Mouse (Mus musculus) cerebellum, adult 18-20 months (tissue): Measurements from ENCODE around the gene Ces1a.

Source experiments
- DNase-seq, 2 experiments: peaks; one replicate each; pipeline ENCODE4 v3.0.0; 2021

Gene Ces1a

DNA sequence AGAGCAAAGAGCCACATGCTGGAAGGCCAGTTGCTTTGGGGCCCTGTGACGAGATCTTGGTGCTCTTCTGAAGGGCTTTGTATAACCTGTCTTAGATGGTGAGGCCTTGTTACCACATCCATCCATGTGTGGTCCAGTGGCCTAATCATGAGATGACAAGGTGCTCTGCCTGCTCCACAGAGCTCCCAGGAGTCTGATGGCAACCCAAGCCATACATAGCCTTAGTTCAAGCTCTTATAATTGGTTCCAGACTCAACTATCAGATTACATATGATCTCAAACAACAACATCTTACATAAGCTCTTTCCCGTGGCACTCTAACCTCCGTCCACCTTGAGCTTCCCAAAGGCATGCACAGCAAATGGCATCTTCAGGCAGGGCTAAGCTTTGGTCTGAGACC lies at the start of gene Ces1a:
TSS of gene Ces1a (minus strand) at position 101 of the 400 bp plus-strand sequence.
- no peak for DNase-seq

DNA sequence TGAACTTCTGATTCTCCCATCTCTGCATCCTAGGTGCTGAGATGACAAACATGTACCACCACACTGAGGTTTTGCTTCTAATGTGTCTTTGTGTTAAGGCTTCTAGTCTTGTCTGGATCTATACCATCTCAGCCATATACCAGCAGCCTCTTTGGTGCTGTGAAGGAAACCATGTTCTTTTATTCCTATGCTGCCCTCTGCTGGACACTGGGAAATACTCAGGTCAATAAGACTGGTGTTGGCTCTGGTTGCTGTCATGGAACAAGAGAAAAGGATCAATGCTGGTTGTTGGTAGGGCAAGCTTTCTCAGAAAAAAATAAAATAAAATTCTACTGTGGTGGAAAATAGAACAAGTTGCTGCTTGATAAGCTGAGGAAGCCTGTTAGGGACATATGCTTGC lies 47.4 kb upstream of the Ces1a start:
- DNase-seq: peak; percentile 27 to 29

DNA sequence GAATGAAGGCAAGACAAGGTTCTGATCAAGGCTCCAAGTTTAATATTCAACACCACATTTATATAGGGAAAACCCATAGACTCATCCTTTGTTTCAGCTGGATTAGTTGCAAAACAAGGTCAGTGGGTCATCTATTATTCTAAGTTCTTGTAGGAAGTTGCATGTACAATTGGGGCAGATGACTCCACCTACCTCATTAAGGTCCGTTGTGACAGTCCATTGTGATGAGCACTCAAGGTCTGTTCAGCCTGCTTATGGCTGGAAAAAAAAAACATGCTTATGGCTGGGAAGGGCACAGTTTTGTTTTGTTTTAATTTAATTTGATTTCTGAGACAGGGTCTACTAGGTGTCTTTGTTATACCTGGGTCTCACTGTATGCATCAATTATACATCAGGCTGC lies 43.3 kb upstream of the Ces1a start:
- no peak for DNase-seq

DNA sequence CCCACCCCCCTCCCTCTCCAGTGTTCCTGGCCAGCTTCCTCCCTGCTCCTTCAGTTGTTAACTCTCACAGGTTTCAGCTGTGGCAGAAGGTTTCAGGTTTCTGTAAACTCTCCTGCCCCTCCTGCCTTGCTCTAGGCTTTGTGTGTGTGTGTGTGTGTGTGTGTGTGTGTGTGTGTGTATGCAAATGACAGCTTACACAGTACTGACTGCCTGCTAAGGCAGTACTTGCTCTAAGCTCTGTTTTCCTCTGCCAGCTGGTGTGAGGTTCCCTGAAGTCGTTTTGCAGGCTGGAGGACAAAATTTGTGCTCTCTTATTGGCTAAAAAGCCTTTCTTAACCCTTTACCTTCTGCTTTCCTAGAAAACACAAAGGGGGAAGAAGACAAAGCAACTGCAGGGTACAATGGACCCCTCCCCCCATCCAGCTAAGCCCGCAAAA lies 40.7 kb upstream of the Ces1a start:
- no peak for DNase-seq

DNA sequence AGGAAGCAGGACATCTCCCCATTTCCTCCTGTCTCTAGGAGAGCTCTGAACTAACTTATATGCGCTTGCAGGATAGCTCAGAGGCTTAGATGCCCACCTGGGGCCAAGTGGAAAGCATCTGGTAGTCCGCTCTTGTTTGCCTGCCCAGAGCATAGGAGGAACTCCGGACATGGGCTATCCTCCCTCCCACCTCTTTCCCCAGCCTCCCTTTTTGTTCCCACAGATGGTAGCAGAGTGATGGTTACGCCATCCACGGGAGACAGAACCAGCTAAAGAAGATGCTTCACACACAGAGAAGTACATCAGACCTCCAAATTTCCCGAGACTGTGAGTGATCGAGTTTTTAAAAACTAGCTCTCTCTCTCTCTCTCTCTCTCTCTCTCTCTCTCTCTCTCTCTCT lies 40.2 kb upstream of the Ces1a start:
- no peak for DNase-seq

DNA sequence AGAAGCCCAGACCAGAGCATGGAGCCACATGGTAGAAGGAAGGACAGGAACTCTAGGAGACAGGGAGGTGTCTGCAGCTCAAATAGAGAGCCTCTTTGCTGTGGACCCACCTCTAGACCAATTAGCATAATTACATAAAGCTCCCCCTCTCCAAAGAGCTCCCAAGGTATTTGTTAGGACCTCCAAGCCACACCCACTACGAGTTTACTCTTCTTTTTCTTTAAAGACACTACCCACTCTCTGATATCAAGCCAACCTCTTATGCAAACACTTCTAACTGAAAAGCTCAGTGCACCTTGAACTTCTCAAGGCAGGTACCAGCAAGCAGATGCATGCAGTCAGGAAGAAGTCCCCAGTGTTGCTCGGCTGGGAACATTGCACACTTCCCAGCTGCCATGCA lies 31.9 kb upstream of the Ces1a start, which contains the start of gene Ces1b:
TSS of gene Ces1b (minus strand) at position 131 of the 400 bp plus-strand sequence.
- no peak for DNase-seq

DNA sequence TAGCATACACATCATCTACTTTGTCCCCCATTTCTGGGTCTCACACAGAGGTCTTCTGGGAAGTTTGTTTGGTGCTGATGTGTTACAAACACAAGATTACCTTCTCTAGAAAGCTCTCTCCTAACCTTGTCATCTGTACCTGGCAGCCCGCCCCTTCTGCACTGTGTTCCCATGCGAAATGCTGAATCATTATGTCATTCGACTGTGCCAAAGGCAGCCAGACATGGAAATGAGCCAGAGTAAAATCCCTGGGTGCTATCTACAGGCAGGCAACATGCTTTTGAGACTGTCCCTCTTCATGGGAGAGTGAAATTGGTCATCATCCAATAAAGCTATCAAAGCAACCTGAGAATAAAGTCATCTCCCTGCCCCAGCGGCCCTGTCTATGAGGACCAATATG lies 27.3 kb upstream of the Ces1a start:
- no peak for DNase-seq

DNA sequence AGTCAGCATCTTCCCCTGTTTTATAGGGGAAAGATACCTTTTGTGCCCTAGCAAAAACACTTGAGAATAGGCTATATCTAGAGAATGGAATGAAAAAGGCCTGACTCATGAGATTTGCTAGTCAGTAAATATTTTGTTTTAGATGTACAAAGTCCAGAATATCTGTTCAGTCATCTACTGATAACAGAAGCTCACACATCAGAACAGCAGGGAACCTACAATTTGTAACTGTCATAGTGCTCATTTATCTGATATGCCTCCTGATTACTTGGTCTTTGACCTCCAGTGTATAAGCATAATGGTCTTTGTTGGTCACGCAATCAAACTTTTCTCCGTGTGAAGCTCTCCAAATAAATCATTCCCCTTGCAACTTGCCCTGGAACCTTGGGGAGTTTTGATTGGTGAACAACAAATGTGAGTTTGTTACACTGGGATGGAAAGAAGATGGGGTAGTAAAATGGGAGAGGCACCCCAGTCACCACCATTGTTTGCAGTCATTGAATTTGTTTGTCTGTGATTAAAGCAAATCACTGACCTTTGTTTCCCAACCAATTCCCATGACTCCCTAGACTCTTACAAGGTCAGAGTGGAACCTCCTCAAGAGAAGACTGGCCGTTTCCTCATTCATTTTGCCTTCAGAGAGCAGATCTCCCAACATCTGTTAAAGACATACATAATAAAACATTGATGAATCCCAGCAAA lies 15.6 kb upstream of the Ces1a start:
- no peak for DNase-seq

DNA sequence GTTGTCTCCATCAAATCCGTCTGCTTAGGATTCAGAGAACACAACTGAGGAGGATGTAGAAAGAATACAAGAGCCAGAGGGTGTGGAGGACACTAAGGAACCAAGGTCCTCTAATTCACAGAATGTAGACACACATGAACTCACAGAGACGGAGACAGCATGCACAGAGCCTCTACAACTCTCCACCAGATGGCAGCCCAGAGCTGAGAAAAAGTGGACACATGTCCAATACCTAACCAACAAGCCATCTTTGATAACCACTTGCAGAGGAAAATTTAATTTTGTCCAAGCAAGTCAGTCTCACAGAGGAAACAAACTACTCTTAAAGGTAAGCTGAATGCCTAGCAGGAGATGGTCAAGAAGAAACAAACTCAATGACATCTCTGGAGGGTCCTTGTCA lies 11.2 kb upstream of the Ces1a start:
- DNase-seq: peak; percentile 33 to 49

DNA sequence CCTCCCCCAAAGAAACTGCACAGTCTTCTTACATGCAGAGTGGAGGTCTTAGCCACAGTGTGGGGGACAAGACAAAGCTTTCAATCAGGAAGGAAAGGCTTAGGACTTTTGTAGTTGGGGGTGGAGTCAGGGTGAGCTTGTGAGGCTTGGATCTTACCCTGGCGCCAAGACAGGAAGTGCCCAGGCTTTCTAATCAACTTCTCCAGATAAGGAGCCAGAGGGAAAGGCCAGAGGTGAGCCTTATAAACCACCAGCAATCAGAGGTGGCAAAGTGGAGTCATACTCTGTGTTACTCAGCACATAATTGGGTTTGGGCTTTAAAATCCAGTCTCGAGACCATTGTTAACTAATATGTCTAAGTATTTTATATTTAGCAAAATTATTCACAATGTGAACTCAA lies 7.2 kb upstream of the Ces1a start:
- DNase-seq: no peak

DNA sequence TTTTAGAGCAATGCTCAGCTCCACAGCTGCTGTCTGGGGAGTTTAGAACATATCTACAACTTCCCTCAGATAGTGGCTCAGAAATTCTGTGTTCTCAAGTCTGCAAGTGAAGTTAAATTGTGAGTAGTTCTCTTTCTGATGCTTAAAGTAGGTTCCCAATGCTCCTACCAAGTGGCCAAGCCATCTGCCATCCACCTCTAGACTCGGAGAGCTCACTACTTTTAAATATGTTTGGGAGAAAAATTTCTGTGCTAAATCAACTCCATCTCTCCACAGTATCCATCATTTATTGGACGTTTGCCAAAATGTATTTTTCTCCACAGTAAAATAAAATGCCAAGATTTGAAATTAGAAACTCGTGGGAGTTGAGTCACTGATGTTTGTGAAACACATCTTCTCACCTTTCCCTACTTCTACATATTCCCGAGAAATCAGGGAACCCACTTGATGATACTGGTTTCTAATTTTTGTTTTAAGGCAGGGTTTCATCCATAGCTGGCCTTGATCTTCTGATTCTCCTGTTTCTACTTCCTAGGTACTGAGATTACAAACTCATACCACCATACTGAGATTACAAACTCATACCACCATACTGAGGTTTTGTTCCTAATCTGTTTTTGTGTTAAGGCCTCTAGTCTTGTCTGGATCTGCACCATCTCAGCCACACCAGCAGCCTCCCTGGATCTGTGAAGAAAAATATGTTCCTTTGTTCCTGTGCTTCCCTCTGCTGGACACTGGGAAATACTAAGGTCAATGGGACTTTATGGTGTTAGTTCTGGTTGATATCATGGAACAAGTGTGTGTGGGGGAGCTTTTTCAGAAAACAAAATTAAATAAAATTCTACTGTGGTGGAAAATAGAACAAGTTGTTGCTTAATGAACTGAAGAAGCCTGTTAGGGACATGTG lies 771 bp upstream of the Ces1a start:
- no peak for DNase-seq

DNA sequence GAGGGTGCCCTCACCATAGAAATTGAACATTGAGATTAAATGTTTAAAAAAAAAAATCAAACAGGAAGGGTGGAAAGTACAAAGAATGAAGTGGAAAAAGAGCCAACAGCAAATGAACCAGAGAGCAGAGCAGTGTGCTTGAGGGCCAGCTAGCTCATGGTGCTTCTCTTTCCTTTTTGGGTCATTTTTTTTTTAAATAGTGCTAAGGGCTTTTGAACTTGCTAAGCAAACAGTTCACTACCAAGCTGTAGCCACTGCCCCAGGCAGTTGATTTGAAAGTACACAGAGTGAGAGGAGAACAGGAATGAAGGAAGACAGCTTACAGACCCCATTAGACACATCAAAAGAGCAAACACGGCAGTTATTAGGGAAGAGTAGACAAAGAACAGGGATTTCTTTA lies 4.9 kb downstream of the Ces1a start:
- DNase-seq: no peak

DNA sequence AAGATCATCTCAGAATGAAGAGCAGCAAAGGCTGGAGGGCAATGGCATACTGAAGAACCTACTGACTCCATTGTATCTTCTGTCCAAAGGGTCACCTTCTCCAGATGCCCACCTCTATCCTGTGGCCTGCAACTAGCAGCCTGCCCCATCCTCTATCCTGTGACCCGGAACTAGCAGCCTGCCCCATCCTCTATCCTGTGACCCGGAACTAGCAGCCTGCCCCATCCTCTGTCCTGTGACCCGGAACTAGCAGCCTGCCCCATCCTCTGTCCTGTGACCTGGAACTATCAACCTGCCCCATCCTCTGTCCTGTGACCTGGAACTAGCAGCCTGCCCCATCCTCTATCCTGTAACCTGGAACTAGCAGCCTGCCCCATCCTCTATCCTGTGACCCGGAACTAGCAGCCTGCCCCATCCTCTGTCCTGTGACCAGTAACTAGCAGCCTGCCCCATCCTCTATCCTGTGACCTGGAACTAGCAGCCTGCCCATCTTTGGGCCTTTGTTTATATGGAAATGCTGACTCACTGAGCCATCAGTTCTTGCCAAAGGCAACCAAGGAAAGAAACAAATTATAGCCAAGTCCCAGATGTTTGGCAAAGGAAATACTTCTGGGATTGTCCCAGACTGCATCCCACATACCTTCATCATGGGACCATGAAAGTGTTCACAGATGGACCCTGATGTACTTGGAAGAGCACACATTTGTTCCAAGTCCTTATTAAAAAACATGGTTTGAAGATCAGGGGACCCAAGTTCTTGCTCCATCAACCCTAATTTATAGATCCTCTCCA lies 7.0 kb downstream of the Ces1a start:
- DNase-seq: no peak

DNA sequence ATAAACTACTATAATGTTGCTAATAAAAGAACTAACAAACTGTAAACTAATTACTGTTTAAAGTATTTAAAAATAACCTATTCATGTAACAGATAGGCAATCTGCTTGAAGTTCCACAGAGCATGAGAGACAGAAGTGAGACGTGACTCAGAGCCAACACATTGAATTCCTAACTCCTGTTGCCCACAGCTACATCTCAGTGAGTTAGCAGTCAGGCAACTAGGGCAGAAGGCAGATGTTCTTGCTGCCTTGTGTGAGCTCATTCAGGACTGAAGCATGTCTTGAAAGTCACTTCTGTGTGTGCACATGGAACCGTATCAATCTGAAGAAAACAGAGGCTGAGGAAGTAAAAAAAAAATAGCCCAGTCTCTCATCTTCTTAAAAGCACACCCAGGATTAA lies 7.7 kb downstream of the Ces1a start:
- no peak for DNase-seq

DNA sequence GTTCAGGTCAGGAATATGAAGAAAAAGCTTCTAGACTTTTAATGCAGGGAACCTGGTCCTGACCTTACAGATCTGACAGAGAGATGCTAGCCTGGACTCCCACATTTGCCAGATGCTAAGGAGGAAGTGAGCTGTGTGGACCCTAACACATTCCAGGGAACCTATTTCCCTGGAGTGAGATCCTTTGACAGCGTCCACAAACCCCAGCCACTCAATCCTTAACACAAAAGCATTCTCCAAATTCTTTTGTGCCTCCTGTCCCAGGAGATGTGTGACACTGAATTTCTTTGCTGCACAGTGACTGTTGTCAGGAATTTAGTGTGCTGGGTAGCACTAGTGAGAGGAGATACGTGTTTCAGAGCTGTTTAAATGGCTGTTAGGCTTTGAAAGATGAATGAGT lies 9.2 kb downstream of the Ces1a start:
- DNase-seq: no peak

DNA sequence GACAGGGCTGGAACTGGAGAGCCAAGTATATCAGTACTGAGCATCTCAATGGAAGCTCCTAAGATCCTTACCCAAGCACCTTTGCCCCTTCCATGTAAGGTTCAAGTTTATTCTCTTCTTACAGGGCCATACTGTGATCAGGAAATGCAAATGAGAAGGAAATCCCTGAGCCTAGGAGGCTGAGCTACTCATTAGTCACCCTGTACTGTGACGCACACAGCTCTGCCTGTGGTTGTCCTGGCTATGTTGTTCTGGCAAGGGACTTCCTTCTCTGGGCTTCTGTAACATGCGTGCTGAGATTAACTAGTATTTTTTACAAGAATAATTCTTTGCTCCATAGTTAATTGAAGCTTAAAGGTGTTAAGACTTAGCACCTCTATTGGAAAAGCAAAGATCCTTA lies 17.3 kb downstream of the Ces1a start:
- DNase-seq: no peak

DNA sequence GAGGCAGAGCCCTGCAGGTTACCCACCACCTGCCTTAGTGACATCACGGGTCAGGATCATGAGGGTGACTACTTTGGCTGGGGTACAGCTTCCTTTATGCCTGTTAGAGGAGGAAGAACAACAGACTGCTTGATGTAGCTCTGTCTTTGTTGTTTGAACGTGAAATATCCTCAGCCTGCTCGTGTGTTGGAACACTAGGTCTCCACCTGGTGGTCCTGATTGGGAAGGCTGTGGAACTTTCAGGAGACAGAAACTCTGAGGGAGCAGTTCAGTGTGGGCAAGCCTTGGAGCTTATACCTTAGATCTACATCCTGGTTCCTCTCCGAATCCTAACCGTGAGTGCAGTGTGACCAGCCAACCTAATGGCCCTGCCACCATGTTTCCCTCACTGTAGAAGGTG lies 26.3 kb downstream of the Ces1a start:
- no peak for DNase-seq

DNA sequence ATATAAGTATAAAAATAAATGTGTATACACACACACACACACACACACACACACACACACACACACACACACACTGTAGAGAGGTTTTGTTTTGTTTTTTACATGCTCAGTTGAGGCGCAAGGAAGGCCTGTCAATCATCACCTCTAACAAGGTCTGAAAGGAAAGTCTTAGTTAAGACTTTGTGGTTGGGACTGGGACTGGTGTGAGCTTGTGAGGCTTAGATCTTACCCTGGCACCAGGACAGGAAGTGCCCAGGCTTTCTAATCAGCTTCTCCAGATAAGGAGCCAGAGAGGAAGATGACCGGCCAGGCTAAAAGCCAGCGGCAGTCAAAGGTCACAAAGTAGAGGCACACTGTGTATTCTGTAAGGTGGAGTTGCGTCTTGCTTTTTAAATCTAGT lies 33.7 kb downstream of the Ces1a start:
- no peak for DNase-seq

DNA sequence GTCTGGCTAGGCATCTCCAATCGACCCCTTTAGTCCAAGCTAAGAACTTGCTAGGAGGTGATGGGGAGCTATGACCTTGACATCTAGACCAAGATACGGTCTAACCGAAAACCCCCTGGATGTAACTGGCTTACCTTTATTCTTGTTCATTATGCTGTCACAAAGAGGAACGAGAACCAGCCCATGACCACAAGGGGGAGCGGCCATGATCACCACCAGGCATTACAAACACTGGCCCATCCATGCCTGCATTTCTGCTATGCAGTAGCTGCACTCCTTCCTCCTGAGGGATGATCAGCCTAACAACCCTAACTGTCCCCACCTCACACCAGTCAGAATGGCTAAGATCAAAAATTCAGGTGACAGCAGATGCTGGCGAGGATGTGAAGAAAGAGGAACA lies 35.8 kb downstream of the Ces1a start:
- no peak for DNase-seq

DNA sequence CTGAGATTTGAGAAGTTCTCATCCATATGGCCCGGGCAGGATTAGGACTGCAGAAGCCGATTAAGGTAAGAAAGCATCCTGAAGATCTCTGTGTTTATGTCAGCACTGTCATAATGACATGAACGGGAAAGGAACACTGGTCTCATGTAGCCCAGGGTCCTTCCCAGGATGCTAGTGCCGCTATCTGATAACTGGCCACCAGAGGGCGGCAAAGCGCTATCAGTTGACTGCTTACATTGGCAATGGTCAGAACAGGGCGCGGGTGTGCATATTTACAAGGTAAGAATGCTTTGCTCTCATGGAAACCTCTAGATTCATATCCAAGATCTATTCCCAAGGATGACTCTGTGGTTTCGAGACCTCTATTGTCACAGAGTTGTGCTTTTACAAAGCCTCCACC lies 36.6 kb downstream of the Ces1a start:
- DNase-seq: peak; percentile 73 to 81

DNA sequence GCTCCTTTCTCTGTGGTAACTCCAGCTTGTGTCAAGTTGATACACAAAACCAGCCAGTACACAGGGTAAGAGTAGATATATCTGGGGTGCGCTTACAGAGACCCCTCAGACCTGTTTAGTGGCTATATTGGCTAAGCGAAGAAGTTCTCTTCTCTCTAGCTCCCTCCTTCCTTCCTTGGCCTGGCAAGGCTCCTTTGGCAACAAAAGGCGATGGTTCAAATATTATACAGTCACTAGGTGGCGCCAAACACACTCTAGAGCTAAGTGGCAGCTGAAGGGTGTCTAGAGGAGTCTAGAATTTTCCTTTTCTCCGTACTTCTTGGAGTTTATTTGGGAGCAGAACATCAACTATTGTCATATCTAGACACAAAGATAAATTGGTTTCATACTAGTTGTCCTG lies 37.7 kb downstream of the Ces1a start:
- DNase-seq: peak; percentile 15 to 16

DNA sequence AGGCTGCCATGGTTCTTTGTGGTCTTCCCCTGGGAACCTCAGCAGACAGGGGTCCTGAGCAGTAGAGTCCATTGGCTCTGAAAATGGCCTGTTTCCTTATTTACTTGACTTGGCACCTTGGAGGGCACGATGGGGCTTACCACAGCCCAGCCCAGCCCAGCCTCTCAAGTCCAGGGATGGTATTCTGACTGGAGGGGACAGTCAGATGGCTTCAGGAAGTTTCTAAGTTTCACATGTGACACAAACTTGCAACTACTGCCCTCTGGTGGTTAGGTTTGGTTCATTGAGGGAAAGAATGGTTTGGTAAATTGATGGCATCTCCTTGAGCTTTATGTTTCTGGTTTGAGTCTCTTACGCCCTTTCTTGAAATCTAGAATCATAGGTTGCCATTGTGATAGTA lies 49.4 kb downstream of the Ces1a start:
- DNase-seq: no peak

DNA sequence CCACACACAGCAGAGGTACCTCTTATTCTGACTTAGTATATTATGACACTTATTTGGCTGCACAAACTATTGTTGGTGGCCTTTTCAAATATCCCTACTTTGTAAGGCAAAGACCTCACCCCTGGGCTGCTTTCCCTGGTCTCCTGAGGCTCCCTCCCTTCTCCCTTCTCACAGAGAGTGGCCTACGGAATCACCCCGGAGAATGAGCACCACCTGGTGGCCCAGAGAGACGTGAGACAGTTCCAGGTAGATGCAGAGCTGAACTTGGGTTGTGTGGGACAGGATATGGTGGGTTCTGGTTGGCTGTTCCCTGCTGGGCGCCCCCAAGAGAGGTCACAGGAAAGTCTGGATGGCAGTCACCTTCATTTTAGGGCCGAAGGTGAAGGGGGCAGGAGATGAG lies 51.2 kb downstream of the Ces1a start:
- no peak for DNase-seq

DNA sequence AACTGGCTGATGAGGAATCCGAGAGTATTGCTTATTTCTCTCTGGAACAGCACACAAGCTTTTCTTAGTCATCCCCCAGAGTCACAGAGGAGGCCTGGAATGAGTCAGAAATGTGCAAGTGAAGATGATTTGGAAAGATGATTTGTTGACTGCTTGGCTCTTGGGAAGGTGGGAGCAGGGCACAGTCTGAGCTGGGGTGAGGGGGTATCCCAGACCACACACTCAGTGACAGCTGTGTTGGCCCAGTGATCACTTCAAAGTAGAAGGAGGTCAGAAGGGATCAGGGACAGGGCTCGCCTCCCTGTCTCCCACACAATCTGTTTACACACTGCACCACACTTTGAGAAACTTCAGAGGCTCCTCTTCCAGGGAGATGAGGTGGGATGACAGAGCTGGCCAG lies 63.6 kb downstream of the Ces1a start:
- no peak for DNase-seq
